Mouse (Mus musculus) regulatory T cell (primary cell): ENCODE data around the gene Arhgap9.

ENCODE experiments used
- in situ Hi-C: fragments of 300-600 bp; cut with MboI, MseI; formaldehyde crosslinking; loops from one replicate; pipeline ENCODE4 v1.15.1; 2025; ENCODE audit warnings: high pct_unique_total_duplicates

Gene Arhgap9

DNA sequence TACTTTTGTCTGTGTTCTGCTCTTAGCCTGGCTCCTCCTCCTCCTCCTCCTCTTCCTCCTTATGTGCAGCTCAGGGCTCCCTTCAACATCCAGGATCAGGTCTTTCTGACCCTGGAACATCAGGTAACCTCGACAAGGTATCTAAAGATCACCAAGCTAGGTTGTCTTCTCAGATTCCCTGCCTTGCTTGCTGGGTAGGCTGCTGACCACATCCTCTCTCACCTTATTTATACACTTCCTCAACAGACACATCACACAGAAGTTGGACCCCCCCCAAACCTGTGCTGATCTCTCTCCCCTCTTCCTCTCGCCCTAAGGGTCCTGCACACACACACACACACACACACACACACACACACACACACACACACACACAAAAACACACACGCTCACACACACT, at the start of gene Arhgap9:
Gene Arhgap9, plus strand, starts transcription at position 344 of the 400 bp plus-strand sequence.
- in situ Hi-C loops, result loop anchor here (5.0 kb wide), 2 partner anchors 39 to 766 kb away; no protein-coding TSS in a partner anchor

DNA sequence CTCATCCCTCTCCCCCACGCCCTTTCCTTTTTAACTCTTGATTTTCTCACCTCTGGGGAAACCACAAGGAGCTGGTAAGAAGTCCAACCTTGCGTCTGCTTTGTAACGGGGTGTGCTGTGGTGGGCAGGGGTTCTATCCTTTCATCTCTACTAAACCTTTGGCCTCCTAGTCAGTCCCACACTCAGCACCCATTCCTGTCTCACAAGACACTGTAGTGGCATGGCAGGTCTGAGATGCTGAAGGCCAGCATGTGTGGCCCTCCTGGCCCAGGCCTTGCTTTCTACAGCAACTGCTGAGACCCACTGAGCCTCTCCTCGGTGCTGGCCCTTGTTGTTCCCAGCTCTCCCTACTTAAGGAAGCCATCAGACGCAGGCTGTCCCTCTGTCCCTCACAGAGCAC, 49.4 kb upstream of the Arhgap9 start:
- in situ Hi-C loops, result loop anchor here (5.0 kb wide), 1 partner anchor 1025 kb away; the partner anchor contains the start of gene Il23a

DNA sequence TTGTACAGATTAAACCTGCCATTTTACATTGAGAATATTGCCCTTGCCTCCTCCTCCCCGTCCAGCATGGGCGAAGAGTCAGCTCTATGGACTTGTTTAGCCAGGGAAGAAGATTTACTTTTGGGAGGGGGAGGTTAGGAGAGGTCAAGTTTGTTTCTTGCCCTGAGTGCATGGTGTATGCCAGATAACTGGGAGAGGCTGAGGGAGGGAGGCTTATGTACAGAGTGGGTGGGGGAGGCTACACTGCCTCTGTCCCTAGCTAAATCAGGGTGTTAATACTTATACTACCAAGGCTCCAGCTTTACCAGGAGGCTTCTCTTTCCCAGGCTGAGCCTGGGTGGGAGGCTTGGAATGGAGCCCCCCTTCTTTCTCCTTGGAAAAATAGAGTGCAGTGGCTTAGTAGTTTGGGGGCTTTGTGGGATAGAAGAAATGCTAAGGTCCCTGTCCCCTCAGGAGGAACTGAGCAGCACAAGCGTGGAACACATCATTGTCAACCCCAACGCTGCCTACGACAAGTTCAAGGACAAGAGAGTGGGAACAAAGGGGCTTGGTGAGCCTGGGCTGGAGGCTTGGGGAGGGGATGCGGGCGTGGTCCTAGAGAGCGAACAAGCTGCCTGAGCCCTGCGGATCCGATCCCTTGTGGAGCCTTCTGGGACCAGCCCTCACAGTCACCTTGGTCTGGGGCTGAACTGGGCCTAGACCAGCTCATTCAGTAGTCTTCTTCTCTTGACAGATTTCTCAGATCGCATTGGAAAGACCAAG, 47.3 kb upstream of the Arhgap9 start:
- in situ Hi-C loops, result loop anchor here (5.0 kb wide), 1 partner anchor 1023 kb away; the partner anchor contains the start of gene Il23a

DNA sequence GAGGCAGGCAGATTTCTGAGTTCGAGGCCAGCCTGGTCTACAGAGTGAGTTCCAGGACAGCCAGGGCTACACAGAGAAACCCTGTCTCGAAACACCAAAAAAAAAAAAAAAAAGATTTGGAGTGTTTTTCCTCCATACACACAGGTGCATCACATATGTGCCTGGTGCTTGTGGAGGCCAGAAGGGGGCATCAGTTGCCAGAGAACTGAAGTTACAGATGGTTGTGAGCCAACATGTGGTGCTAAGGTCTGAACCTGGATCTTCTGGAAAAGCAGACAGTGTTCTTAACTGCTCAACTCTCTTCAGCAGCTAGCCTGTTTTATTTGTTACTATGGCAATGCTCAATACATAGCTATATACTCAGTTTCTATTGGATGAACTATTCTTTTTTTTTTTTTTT, 42.0 kb upstream of the Arhgap9 start:
- in situ Hi-C loops, result loop anchor here (5.0 kb wide), 2 partner anchors 43 to 102 kb away; partner anchors contain the start of gene Arhgap9

DNA sequence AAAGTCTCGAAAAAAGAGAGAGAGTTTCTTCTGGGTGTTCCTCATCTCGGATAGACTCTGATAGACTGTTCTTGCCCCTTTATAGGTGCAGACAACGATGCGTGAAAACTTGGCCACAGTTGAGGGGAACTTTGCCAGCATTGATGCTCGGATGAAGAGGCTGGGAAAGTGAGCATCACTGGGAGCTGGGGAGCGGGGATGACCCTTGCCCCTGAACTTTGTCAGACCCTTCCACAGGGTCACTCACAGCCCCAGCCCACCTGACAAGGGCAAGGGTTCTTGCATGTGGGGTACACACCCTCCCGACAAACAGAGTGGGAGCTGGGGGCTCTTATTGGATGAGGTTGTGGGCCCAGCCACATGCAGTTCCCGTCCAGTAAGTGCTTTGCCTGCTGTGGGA, 40.4 kb upstream of the Arhgap9 start:
- in situ Hi-C loops, result loop anchor here (5.0 kb wide), 2 partner anchors 41 to 104 kb away; partner anchors contain the start of gene Arhgap9

DNA sequence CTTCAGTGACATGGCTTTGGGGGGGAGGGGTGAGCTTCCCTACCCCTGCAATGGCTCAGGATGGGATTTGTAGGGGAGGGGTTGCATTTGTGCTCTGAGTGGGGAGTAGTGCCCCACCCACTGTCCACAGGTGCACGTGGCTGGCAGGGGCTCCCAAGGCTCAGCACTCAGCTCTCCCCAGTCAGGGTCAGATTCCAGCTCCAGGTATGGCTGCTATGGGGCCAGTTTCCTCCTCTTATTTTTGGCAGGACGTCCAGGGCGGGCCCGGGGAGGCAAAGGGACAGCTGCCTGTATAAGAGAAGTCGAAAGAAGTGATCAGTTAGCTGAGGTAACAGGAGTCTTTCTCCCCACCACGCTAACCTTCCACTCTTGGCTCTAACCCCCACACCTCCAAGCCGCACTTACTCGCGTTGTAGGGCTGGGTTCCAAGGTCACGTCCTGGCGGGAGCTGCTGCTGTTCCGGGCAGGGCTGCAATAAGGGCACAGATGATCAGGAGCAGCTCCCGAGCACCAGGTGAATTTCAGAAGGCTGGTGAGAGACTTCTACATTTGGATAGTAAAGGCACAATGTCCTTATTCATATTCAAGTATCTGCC, 39.0 kb upstream of the Arhgap9 start:
- in situ Hi-C loops, result loop anchor here (5.0 kb wide), 2 partner anchors 40 to 105 kb away; partner anchors contain the start of gene Arhgap9

DNA sequence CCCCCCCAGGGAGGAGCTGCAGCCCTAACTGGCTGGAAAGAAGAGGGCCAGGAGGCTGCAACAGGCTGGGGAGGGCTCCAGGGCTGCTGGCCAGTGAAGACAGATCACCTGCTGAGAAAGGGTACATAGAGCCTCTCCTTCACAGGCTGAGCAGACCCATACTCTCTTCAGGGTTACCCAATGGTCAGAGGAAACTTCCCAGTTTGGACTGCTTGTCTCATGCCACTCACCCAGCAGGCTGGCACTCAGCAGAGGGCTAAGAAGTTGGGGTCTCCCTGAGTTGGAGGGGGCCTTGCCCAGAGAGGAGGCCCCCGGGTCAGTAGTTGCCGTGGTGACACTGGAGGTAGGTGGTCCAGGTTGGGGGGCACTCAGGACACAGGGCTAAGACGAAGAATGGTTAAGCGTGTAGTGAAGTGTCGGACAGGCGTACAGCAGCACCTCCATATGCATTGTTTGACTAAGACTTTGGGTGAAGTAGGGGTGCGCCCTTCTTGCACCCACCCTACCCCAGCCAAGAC, 37.6 kb upstream of the Arhgap9 start:
- in situ Hi-C loops, result loop anchor here (5.0 kb wide), 2 partner anchors 38 to 107 kb away; partner anchors contain the start of gene Arhgap9

DNA sequence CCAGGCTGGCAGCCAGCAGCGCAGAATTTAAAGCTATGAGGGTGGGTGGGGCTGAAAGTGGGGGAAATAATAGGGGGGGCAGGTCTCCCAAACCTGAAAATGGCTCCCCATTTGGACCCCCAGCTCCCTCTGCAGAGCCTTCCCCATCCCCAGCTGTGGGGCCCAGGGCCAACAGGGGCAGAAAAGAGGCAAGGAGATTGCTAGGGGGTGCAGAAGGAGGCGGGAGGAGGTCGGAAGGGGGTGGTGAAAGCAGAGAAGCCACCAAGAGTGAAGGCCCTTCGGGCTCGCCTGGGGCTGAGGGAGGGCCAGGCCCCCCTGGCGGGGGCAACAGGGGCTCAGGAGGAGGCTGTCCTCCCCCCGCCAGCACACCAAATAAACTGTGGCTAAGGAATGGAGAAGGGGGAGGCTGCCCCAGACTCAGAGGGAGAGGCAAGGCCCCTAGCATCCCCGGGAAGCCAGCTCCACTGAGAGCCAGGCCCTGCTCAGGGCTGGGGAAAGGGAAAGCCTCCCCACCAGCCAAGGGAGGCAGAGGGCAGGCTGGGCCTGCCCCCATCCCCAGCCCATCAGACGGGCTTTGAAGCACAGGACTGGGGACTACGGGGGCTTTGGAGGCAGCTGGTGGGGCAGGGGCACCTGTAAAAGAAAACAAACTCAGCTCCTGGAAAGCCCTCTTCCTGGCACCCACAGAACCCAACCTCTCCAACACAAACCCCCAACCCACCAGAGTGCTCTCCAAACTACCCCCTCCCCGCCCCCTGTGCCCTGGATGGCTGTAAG, 36.9 kb upstream of the Arhgap9 start:
- in situ Hi-C loops, result loop anchor here (5.0 kb wide), 2 partner anchors 37 to 108 kb away; partner anchors contain the start of gene Arhgap9

DNA sequence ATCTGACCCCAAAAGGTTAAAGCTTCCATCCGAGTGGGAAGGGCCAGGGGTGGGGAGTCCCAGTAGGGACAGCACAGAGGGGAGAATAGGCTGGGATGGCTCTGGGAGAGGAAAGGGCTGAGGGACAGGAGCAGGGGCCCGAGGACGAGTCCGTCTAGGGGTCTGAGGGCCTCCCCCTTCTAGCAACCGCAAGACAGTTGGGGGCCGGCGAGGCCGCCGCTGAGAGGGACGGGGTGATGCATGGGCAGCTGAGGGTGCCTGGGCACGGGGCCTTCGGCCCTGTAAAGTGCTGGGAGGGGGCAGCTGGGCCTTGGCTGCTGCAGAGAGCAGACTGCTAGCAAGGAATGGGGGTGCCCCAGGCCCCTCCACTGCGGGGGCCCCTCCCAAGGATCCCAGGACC, 36.1 kb upstream of the Arhgap9 start:
- in situ Hi-C loops, result no loop called here

DNA sequence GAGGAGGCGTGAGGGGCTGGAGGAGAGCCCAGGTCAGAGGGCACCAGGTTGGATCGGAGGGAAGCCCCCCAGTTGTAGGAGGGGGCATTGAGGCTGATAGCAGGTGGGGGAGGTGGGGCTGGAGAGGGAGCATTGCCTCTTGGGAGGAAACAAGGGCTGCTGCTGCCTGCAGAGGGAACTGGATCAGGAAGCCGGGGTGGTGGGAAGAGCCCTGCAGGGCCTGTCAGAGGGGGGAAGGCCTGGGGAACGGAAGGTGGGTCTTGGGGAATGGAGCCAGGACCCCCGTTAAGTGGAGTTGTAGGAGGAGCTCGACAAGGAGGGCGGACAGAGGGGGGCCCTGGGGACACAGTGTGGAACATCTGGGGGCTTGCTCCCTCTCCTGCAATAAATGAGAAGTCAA, 35.6 kb upstream of the Arhgap9 start:
- in situ Hi-C loops, result no loop called here

DNA sequence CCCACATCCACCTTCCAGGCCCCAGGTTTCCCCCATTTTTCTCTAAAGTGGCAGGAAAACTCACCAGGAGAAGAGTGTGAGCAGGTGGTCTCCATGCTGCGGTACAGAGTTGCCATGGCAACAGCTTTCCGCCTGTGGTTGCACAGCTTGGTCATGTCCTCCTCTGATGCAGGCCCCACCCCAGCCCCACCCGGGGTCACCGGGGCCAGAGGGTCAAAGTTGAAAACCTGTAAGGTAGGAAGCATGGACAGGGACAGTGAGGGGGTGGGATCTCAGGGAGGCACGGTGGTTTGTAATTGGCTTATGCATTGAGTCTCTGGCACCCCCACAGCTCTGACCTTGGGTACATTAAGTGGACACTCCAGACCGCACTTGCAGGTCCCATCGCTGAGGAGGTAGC, 35.0 kb upstream of the Arhgap9 start:
- in situ Hi-C loops, result no loop called here

DNA sequence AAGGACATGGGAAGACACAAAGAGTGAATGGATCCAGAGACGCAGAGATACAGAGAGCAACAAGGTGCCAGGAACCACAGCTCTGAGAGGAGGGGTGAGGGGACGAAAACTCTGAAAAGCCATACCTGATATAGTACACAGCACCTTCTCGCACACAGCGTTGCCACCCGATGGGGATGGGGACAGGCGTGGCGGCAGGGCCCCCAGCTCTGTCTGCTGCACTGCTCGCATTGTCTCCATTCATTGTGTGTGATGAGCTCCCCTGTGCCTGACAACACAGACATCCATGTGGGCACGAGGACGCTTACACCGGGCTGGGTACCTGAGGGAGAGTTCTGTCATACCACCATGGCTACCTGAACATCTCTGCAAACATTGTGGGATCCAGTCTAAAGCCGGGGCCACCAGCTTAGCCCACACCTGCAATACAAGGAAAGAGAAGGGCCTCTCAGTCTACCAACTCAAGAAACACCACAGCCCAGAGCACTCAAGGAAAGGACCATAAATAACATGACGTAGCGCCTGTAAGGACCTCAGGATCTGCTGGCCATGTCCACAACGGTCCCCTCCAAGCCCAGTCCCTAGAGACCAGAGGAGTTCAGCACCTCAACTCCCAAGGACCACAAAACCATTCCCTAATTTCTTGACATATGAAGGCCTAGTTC, 34.4 kb upstream of the Arhgap9 start:
- in situ Hi-C loops, result no loop called here

DNA sequence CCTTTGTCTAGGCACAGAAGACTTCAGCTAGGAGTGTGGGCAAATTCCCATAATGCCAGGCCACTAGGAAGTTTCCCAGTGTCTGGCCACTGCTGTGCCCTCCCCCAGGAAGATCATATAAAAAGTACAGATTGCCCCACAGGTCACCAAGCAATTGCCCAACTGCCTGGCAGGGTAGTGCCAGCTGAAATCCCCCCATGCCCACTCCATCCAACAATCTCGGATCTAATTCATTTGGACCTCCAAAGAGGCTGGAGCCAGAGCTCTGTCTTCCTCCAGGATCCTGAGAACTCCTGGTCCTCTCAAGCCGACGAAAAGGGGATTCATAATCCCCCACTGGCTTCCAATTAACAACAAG, 33.8 kb upstream of the Arhgap9 start:
- in situ Hi-C loops, result no loop called here

DNA sequence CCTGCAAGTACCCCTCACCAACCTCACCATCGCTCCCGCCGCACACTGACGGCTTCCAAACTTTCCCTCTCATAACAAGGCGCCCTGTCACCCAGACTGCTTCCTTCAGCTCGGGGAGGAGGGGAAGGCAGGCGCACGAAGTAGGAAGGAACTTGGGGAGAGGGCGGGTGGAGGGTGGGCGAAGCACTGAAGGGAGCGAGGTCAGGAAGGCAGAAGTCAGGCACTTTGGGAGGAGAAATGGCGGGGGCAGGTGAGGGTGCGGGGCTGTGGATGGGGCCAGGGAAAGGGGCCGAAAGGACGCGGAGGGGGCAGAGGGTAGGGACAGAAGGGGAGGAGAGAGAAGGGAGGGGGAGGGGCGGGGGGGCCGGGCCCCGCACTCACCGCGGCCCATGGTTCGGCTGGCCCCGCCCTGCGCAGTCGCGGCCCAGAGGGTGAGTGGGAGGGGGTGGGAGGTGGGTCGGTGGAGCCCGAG, 33.4 kb upstream of the Arhgap9 start:
- in situ Hi-C loops, result no loop called here

DNA sequence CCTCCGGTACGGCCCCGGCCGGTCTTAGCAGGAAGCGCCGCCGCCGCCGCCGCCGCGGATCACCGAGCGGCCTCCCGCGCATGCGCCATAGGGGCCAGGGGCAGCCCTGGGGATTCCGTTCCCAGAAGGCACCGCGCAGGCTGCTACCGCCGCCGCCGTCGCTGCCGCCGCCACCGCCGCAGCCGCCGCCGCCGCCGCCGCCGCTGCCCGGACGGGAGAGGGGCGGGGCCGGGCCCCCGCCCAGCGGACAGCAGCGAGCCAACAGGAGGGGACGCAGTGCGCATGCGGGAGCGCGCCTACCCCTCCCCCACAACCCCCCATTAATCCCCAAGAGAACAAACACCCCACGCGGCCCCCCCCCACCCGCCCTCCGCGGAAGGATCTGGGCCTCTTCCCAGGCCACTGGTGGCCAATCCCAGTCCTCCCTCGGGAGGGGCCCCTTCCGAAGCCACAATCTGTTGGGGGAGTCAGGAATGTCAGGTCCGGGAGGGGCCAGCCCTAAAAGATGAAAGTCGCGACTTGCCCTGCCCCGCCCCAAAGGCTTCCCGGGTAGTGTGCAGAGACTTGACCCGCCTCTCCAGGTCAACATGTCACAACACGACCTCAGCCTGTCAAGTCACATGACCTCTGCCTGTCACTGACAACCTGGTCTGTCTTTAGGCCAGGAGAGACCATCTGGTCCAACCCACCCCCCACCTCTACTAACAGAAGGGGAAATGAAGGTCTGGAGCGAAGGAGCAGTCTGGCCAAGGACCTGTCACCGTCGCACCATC, 32.8 kb upstream of the Arhgap9 start, which contains the start of gene Mbd6:
Gene Mbd6, minus strand, starts transcription at position 219 of the 773 bp plus-strand sequence.
- in situ Hi-C loops, result no loop called here

DNA sequence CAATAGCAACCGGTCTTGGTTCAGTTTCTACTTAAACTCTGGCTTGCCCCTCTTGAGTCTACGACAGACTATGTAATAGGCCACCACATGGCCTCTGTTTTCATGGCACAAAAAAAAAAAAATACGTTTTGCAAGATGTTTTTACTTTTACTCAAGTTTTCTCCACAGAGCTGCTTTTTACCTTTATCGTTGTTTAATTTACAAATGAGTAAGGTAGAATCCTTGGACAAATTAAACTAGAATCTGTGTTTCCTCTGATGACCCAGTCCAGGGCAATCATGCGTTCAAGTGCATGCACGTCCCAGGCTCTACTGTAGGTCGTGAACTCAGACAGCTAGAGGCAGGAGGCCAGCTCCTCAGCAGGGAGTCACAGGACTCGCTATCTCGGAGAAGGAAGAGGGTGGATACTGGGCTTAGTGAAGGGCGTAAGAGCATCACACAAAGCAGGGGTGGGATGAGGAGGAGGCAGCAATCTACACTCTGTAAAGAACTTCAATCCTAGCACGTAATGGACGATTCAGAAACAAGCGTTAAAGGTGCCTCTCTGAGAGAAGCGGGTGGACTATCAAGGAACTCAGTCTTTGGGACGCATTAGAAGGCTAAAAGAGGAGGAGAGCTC, 32.1 kb upstream of the Arhgap9 start:
- in situ Hi-C loops, result no loop called here

DNA sequence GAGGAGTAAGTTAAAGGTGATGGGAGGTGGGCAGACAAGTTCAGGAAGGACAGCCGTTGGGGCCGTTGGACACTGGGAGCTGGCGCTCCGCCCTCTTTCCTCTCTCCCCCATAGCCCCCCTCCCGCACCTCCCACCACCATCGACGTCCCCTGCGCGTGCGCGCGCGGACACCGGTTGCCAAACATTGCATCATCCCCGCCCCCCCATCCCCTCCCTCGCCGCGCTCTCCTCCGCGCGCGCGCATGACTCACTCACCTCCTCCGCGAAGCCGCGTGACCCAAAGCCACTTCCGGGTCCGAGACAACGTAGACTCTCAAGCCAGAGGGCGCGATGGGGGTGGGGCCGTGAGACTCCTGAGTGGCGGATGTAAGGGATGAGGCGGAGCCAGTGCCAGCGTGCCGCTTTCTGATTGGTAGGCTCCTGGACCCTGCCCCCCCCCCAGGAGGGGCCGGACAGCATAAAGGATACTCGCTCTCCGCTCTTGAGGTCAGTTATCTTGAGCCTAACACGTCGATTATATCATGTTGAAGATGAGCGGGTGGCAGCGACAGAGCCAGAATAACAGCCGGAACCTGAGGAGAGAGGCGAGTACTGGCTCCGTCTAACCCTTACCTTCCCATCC, 31.3 kb upstream of the Arhgap9 start:
- in situ Hi-C loops, result no loop called here

DNA sequence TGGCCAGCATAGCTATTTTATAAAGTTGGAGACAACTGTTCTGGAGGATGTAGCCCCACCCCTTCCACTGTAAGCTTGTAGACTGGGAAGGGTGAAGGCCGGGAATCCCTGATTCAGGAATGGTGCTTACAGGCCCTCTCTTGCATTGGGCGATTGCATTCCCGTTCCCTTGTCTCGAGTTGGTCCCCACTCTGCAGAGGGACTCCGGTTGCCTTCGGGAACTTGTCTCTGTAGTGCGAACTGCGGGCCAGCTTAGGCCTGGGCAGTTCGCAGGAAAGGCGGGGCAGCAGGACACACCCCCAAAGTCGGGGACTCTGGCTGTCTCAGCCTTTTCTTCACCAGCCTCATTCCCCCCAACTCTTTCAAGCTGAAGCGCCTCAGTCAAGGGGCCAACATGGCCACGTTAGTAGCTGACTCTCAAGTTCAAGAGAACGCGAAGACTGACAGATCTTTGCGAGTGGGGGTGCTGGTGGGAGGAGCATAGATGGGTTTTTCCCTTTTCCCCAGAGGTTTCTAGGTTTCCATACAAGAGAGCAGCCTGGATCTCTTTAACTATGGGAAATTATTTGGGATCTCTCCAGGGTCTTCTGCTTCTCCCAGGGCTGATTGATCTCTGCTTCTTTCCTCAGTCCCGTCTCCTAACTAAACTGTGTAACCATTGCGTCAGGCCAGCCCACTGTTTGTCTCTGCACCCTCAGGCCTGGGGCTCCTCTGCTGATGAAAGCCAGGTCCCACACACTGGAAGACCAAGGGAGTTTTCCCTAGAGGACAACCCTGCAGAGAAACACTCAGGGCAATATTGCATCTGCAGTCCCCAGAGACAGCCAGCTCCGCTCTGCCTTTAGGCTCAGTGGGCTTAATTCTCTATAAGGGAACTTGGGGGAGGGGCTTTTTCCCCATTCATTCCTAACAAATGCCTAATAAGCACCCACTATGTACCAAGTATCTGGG, 30.6 kb upstream of the Arhgap9 start:
- in situ Hi-C loops, result no loop called here
